Mouse (Mus musculus) liver, postnatal 0 days (tissue): Measurements from ENCODE around the gene Gm10282. TPM values are rescaled to one million over a fixed set of nuclear protein-coding genes. Genes with fewer than 3 reads are reported as not detected.

Source experiments
- ATAC-seq: fragments of 200-750 bp; cut with Nextera tagmentation; 2 replicates; pipeline ENCODE4 v1.8.0; 2017; ENCODE audit warnings: mild to moderate bottlenecking, moderate library complexity
- DNase-seq: peaks from one replicate; pipeline ENCODE4 v3.0.0-alpha.2; 2016
- H3K27ac ChIP-seq: fragments of 300-500 bp; sonication (generic); 2 replicates; pipeline ENCODE4 v1.5.1; 2014; ENCODE audit warnings: antibody characterized with exemption, moderate library complexity, mild to moderate bottlenecking, low read depth
- H3K27me3 ChIP-seq: fragments of 300-500 bp; sonication (generic); 2 replicates; pipeline ENCODE4 v1.6.1; 2014; ENCODE audit warnings: low read length, control low read depth, mixed read lengths; ENCODE audit not compliant: insufficient read depth
- H3K36me3 ChIP-seq: fragments of 300-500 bp; sonication (generic); replicated peaks from 2 replicates; pipeline ENCODE4 v1.6.1; 2014; ENCODE audit warnings: mild to moderate bottlenecking, control low read depth, low read length, moderate library complexity, mixed read lengths; ENCODE audit not compliant: insufficient read depth
- H3K4me1 ChIP-seq: fragments of 300-500 bp; sonication (generic); 2 replicates; pipeline ENCODE4 v1.6.1; 2014; ENCODE audit warnings: antibody characterized with exemption, mild to moderate bottlenecking, control low read depth; ENCODE audit not compliant: insufficient read depth
- H3K4me2 ChIP-seq: fragments of 300-500 bp; sonication (generic); 2 replicates; pipeline ENCODE4 v1.6.1; 2014; ENCODE audit warnings: low read depth, mild to moderate bottlenecking, low read length, moderate library complexity, mixed read lengths
- H3K4me3 ChIP-seq: fragments of 300-500 bp; sonication (generic); 2 replicates; pipeline ENCODE4 v1.5.1; 2014; ENCODE audit warnings: low read depth, low read length
- H3K9ac ChIP-seq: fragments of 300-500 bp; sonication (generic); replicated peaks from 2 replicates; pipeline ENCODE4 v1.6.1; 2014; ENCODE audit warnings: mild to moderate bottlenecking, moderate library complexity
- H3K9me3 ChIP-seq: fragments of 300-500 bp; sonication (generic); 2 replicates; pipeline ENCODE4 v1.6.1; 2016; ENCODE audit warnings: mild to moderate bottlenecking, control low read depth, low read length, mixed read lengths
- CTCF ChIP-seq: sonication (generic); IDR thresholded peaks from 2 replicates; pipeline ENCODE4 v1.5.1; 2016; ENCODE audit warnings: antibody characterized with exemption, low read depth
- EP300 ChIP-seq: IDR thresholded peaks from 2 replicates; pipeline ENCODE4 v1.6.1; 2016; ENCODE audit warnings: antibody characterized with exemption, low read depth, mild to moderate bottlenecking
- WGBS: fragments of 180-500 bp; shearing (Covaris S2); extraction: QIAGEN DNeasy Blood & Tissue Kit; methylation state at CpG from one replicate; pipeline ENCODE4 v1.1.7; 2014; ENCODE audit not compliant: insufficient replicate concordance; 5-methylcytosine and 5-hydroxymethylcytosine counted together
- polyA plus RNA-seq: library from polyadenylated mRNA; unstranded; fragments of >200 nt; fragmentation: Nextera tagmentation; extraction: Ambion mirVana; gene quantifications from 2 replicates; pipeline ENCODE4 v1.2.1, GENCODE M21; 2015

Gene Gm10282
- polyA plus RNA-seq, 1 experiment from 2014 or later = 6.4 TPM

DNA sequence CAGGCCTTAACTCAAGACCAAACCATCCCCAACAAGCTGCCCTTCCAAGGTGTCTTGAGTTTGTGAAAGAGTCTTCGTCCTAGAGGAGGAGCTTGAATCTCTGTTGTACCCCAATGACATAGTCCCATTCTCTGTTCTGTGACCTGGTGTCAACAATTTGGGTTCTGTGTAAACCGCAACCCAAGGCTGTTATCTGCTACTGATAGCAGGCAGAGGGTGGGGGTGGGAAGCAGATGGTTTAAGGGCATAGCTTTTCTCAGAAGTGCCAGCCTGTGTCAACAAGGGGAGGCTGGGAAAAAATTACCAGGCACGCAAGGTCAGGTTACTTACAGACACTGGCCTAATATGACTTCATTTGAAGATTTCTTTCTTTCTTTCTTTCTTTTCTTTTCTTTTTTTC, 27.8 kb downstream of the Gm10282 start:
- WGBS = 40% methylated on average over 3 of the region's 3 CpGs
- H3K27me3 ChIP-seq = no peaks in the 10 kb centered on the region

DNA sequence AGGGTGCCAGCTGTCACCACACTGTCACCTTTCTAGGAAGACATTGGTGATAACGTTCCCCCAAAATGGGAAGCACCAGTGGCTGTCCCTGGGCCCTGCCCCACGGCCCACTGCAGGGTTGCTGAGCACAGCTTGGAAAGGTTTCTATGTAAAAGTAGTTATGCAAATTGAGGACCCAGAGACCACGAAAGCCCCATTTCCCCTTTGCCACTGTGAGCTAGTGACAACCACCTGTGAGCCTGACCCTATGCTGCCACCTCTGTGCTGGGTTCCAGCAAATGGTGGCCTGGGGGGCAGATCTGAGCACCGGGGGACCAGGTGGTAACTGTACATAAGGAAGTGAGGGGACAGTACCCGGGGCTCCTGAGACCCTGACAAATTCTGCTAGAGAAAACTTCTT, 31.3 kb downstream of the Gm10282 start:
- no peak for DNase-seq
- TF ChIP-seq CTCF = no peak
- no peak for TF ChIP-seq EP300
- no peak for ATAC-seq
- H3K4me3 ChIP-seq = no peak overlapping the region
- H3K9ac ChIP-seq = no peak overlapping the region
- H3K36me3 ChIP-seq = no peaks in the 10 kb centered on the region
- peaks cover 15% of the 10 kb centered on the region for H3K4me1 ChIP-seq
- H3K27ac ChIP-seq = peak overlapping the region; percentile 60; the same call in 1 of the 2 replicates
- no peak overlapping the region for H3K4me2 ChIP-seq
- H3K27me3 ChIP-seq = no peaks in the 10 kb centered on the region
- H3K9me3 ChIP-seq = no peaks in the 10 kb centered on the region
- WGBS = 49% methylated on average over 5 of the region's 5 CpGs

More for the DNA sequence above, 27.8 kb downstream of the Gm10282 start:
- H3K27ac ChIP-seq = no peak overlapping the region
- no peaks in the 10 kb centered on the region for H3K9me3 ChIP-seq
- no peak overlapping the region for H3K4me3 ChIP-seq
- no peak overlapping the region; the same call in 1 of the 2 replicates for H3K9ac ChIP-seq
- no peak overlapping the region for H3K4me2 ChIP-seq
- peak; percentile 37 for ATAC-seq
- DNase-seq = no peak
- TF ChIP-seq EP300 = peak; percentile 68
- TF ChIP-seq CTCF = no peak
- no peaks in the 10 kb centered on the region for H3K36me3 ChIP-seq
- H3K4me1 ChIP-seq = peaks cover 10% of the 10 kb centered on the region

DNA sequence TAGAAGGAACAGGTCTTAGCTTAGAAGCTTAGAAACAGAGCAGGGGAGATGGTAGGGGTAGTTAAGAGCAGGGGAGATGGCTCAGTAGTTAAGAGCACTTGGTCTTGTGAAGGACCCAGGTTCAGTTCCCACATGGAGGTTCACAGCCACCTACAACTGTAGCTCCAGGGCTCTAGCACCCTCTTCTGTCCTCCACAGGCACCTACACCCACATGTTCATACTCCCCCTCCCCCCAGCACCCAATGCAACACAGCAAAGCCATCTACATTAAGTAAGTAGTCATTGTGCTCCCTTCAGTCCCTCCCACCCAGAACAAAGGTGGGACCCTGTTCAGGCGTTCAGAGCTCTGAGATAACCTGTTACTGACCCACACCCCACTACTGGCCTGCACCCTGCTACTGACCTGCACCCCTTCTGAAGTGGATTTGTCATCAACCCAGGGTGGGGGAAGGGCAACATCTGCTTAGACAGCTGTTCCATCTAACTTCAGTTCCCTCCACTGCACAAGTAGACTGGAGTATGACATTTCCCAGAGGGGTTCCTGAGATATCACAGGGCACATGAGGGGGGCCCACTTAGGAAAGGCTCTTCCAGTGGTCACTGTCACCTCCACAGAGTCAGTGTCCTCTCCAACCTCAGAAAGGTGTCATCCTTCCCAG, 31.8 kb downstream of the Gm10282 start:
- H3K27ac ChIP-seq = peak overlapping the region; percentile 63
- peak; percentile 38 for TF ChIP-seq CTCF
- TF ChIP-seq EP300 = no peak
- H3K36me3 ChIP-seq = no peaks in the 10 kb centered on the region
- no peak overlapping the region for H3K4me2 ChIP-seq
- no peaks in the 10 kb centered on the region for H3K9me3 ChIP-seq
- no peaks in the 10 kb centered on the region for H3K27me3 ChIP-seq
- DNase-seq (no peak), ATAC-seq (no peak)
- no peak overlapping the region for H3K9ac ChIP-seq
- H3K4me1 ChIP-seq = peaks cover 21% of the 10 kb centered on the region
- 67% methylated on average over 1 of the region's 1 CpGs for WGBS
- H3K4me3 ChIP-seq = no peak overlapping the region

DNA sequence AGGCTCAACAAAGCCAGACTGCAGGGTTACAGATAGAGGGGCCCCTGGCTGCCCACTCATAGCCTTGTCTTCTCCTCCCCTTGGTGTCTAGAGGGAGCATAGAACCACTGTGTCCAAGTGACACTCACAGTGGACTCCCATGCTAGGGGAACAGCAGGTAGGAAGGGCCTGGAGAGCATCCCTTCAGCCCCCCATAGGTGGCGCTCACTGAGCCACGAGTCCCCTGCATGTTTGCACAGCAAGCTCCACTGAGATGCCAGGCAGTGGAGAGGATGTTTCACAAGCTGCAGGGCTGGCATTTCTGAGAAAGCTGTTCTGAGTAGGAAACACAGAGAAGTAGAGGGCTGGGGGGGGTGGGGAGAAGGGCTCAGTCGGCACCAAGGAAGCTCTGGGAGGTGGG, 32.7 kb downstream of the Gm10282 start:
- Histone ChIP-seq H3K27me3 (no peaks in the 10 kb centered on the region), H3K27ac (peak overlapping the region; percentile 63), H3K4me2 (no peak overlapping the region), H3K4me1 (peaks cover 25% of the 10 kb centered on the region), H3K4me3 (no peak overlapping the region), H3K9me3 (no peaks in the 10 kb centered on the region), H3K9ac (no peak overlapping the region), H3K36me3 (no peaks in the 10 kb centered on the region)
- ATAC-seq = peak; percentile 62
- 11% methylated on average over 3 of the region's 3 CpGs for WGBS
- TF ChIP-seq EP300 = no peak
- TF ChIP-seq CTCF = peak; percentile 81
- peak; percentile 84 for DNase-seq

DNA sequence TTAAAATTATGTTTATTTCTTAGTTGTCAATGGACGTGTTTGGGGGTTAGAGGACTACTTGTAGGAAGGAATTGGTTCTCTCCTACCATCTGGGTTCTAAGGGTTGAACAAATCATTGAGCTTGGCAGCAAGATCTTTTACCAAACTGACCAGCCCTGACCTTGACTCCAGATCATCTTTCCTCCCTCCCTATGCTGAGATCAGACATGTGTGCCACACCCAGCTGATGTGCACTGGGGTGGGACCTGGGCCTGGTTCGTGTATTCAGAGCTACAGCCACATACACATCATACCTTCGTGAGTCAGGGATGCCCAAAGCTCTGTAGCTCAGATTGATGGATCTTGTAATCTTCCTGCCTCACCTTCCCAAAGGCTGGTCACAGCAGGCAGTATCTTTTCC, 33.4 kb downstream of the Gm10282 start:
- 56% methylated on average over 3 of the region's 3 CpGs for WGBS
- Histone ChIP-seq H3K27ac (peak overlapping the region; percentile 72), H3K4me1 (peaks cover 20% of the 10 kb centered on the region), H3K4me3 (no peak overlapping the region), H3K4me2 (no peak overlapping the region), H3K9me3 (no peaks in the 10 kb centered on the region), H3K36me3 (no peaks in the 10 kb centered on the region), H3K9ac (no peak overlapping the region), H3K27me3 (no peaks in the 10 kb centered on the region)
- TF ChIP-seq EP300 = no peak
- TF ChIP-seq CTCF = no peak
- no peak for DNase-seq
- no peak for ATAC-seq

- 55% methylated on average over 11 of the region's 11 CpGs for WGBS
- H3K27ac ChIP-seq = peak overlapping the region; percentile 72
- H3K4me1 ChIP-seq = peaks cover 20% of the 10 kb centered on the region
- no peak overlapping the region for H3K4me2 ChIP-seq
- no peak overlapping the region for H3K9ac ChIP-seq
- TF ChIP-seq EP300 (no peak), CTCF (no peak)
- H3K27me3 ChIP-seq = no peaks in the 10 kb centered on the region
- H3K9me3 ChIP-seq = no peaks in the 10 kb centered on the region
- no peaks in the 10 kb centered on the region for H3K36me3 ChIP-seq
- H3K4me3 ChIP-seq = no peak overlapping the region
- ATAC-seq (no peak), DNase-seq (no peak)
Measured at GRCm38 (mm10) chr8:72271051-72271660, 33.9 kb downstream of the Gm10282 start.
